Mouse (Mus musculus): ENCODE results near the gene Gm19668.

DNA sequence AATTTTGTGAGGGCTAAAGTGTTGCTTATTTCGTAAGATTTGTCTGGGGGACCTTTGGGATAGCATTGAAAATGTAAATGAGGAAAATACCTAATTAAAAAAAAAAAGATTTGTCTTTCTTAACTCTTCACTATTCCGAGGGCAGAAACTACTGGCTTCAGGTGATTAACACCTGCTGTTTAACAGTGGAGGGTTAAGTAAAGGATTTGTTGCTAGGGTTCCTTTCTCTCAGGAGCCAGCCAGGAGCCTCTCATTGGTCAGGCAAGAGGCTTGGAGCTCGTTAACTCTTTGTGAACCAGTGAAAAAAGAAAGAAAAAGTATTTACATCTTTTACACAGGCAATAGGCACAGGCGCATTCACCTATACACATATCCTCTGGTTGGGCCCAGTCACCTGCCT lies 20.3 kb upstream of the Gm19668 start:
- no peak for TF ChIP-seq GATA1 (IDR thresholded peaks at IDR 0.05; ENCODE audit: low read length)
- TF ChIP-seq TAL1 (IDR thresholded peaks at IDR 0.05; ENCODE audit: low read length) = no peak

Measured in erythroblast, embryonic 14.5 days (primary cell).